8 mouse cellular contexts compared by ENCODE assay signal in genomic region chr11:60293683-60294629, GRCm38 (mm10). TPM values are rescaled to one million over a fixed set of nuclear protein-coding genes. Genes with fewer than 3 reads are reported as not detected.
A peak's percentile ranks its signal among the peaks of the same experiment; 100 is the strongest.
DNase-seq lines count a peak whose midpoint lies in the region; ATAC-seq and TF ChIP-seq lines count a peak whose summit lies in the region.

No protein-coding gene starts in this region.

- peak overlapping the region; percentile 92 for H3K27ac ChIP-seq in left cerebral cortex, adult 2 months
- peak overlapping the region; percentile 74 for H3K27ac ChIP-seq in embryonic facial prominence, embryonic 14.5 days (replicated peaks; ENCODE audit: low read depth, low read length)
- H3K27ac ChIP-seq in limb, embryonic 10.5 days = peak overlapping the region; percentile 88
- H3K27ac ChIP-seq in olfactory bulb, adult 2 months (ENCODE audit: insufficient read depth, low read depth, low read length) = peak overlapping the region; percentile 86

- H3K9me3 ChIP-seq in embryonic facial prominence, embryonic 14.5 days (ENCODE audit: control insufficient read depth, low read length) = no peaks in the 10 kb centered on the region
- no peaks in the 10 kb centered on the region for H3K9me3 ChIP-seq in limb, embryonic 10.5 days (replicated peaks)

- intact Hi-C loops in left cerebral cortex, adult 2 months (cut with DNase I) = loop anchor here (2.0 to 5.0 kb wide), 4 partner anchors 43 to 189 kb away; partner anchors contain the start of genes Drc3, Rai1 and Tom1l2

- no peaks in the 10 kb centered on the region for H3K27me3 ChIP-seq in embryonic facial prominence, embryonic 14.5 days (replicated peaks; ENCODE audit: control insufficient read depth, insufficient read depth, low read length)
- no peaks in the 10 kb centered on the region for H3K27me3 ChIP-seq in limb, embryonic 10.5 days (ENCODE audit: low read depth, poor library complexity, severe bottlenecking)

- peak in 1 of 2 experiments; percentile 31 for DNase-seq in left cerebral cortex, adult 2 months (ENCODE audit: extremely low spot score in 1 of 2, low spot score in 2 of 2)
- no peak for DNase-seq in left cerebral cortex, adult 8-10 months (ENCODE audit: low spot score in 2 of 2)
- peak; percentile 76 for DNase-seq in embryonic facial prominence, embryonic 14.5 days (ENCODE audit: low spot score)
- peak; percentile 45 for DNase-seq in limb, embryonic 10.5 days (ENCODE audit: low spot score)
- DNase-seq in B cell, adult 2 months = no peak
- DNase-seq in thymus, postnatal 0 days (ENCODE audit: low spot score) = no peak
- no peak for DNase-seq in frontal cortex, postnatal 25 days (ENCODE audit: low spot score in 2 of 2)

- TF ChIP-seq POLR2A in olfactory bulb, adult 2 months (IDR thresholded peaks at IDR 0.05; ENCODE audit: insufficient read depth, low read depth, low read length) = no peak

- H3K36me3 ChIP-seq in embryonic facial prominence, embryonic 14.5 days (ENCODE audit: control insufficient read depth, insufficient read depth, low read length) = no peaks in the 10 kb centered on the region
- no peaks in the 10 kb centered on the region for H3K36me3 ChIP-seq in limb, embryonic 10.5 days

- no peak overlapping the region for H3K4me3 ChIP-seq in left cerebral cortex, adult 2 months
- no peak overlapping the region for H3K4me3 ChIP-seq in embryonic facial prominence, embryonic 14.5 days (ENCODE audit: low read depth, low read length)
- 0 out of 2 replicates have a peak overlapping the region, but pooled peaks have one; percentile 6 for H3K4me3 ChIP-seq in limb, embryonic 10.5 days
- H3K4me3 ChIP-seq in olfactory bulb, adult 2 months (ENCODE audit: insufficient read depth, low read depth, low read length) = no peak overlapping the region

- TF ChIP-seq CTCF in left cerebral cortex, adult 2 months (IDR thresholded peaks at IDR 0.05) = no peak
- no peak for TF ChIP-seq CTCF in olfactory bulb, adult 2 months (IDR thresholded peaks at IDR 0.05; ENCODE audit: insufficient read depth, low read depth, low read length)

- H3K9ac ChIP-seq in embryonic facial prominence, embryonic 14.5 days (ENCODE audit: low read depth, low read length) = no peak overlapping the region

- no peak overlapping the region for H3K4me2 ChIP-seq in embryonic facial prominence, embryonic 14.5 days (ENCODE audit: low read depth, low read length)

- peak; percentile 80 for ATAC-seq in embryonic facial prominence, embryonic 14.5 days (ENCODE audit: low read depth)

- 35% methylated on average over 6 of the region's 6 CpGs for WGBS in embryonic facial prominence, embryonic 14.5 days
- WGBS in limb, embryonic 10.5 days = 80% methylated on average over 6 of the region's 6 CpGs
- 31% methylated on average over 6 of the region's 6 CpGs for WGBS in olfactory bulb, adult 2 months

- H3K4me1 ChIP-seq in embryonic facial prominence, embryonic 14.5 days (ENCODE audit: control insufficient read depth, insufficient read depth, low read length) = peaks cover 32% of the 10 kb centered on the region
- H3K4me1 ChIP-seq in limb, embryonic 10.5 days = peaks cover 40% of the 10 kb centered on the region
- peaks cover 25% of the 10 kb centered on the region for H3K4me1 ChIP-seq in olfactory bulb, adult 2 months (ENCODE audit: control insufficient read depth, insufficient read depth, low read length)

RNA-seq across cellular contexts. Expression of gene Tom1l2, which starts 58.7 kb away (rescaled TPM):
- 100 to 1,000 TPM; 216 to 221 TPM for total RNA-seq in left cerebral cortex, adult 2 months (2021)
- total RNA-seq in left cerebral cortex, adult 8-10 months (2022) = 100 to 1,000 TPM; 205 to 222 (median 215) TPM
- 21.8 and 23.4 TPM in 2 replicates for polyA plus RNA-seq in embryonic facial prominence, embryonic 14.5 days (2014; fragmentation: Nextera tagmentation; extraction: Ambion mirVana)
- polyA plus RNA-seq in limb, embryonic 10.5 days (2016; fragmentation: Nextera tagmentation; extraction: Ambion mirVana) = 12.6 and 18.9 TPM in 2 replicates
- 119 TPM in 1 of 2 replicates, not detected in the other for polyA plus RNA-seq in olfactory bulb, adult 2 months (2012; ENCODE audit: insufficient read depth, insufficient read length, low replicate concordance, missing spikeins)
- 12.7 and 17.6 TPM in 2 replicates for polyA plus RNA-seq in thymus, postnatal 0 days (2015; fragmentation: Nextera tagmentation; extraction: Ambion mirVana)

RNA-seq across cellular contexts. Expression of gene Drc3, which starts 59.2 kb away (rescaled TPM):
- 10 to 100 TPM; 11.7 to 12.5 TPM for total RNA-seq in left cerebral cortex, adult 2 months (2021)
- 10 to 100 TPM in 1 of 4 experiments, 1 to 10 TPM in 3; 8.6 to 12.8 (median 9.3) TPM for total RNA-seq in left cerebral cortex, adult 8-10 months (2022)
- 4.2 and 7.9 TPM in 2 replicates for polyA plus RNA-seq in embryonic facial prominence, embryonic 14.5 days (2014; fragmentation: Nextera tagmentation; extraction: Ambion mirVana)
- polyA plus RNA-seq in limb, embryonic 10.5 days (2016; fragmentation: Nextera tagmentation; extraction: Ambion mirVana) = 1.0 and 1.1 TPM in 2 replicates
- polyA plus RNA-seq in olfactory bulb, adult 2 months (2012; ENCODE audit: insufficient read depth, insufficient read length, low replicate concordance, missing spikeins) = not detected in 2 replicates
- polyA plus RNA-seq in thymus, postnatal 0 days (2015; fragmentation: Nextera tagmentation; extraction: Ambion mirVana) = 3.6 and 4.5 TPM in 2 replicates

Comparison
In these comparisons a context has a peak if more than half of its experiments do, and no peak if none do; other contexts are left out.
1. DNase-seq: peak in embryonic facial prominence, embryonic 14.5 days (single experiment) and limb, embryonic 10.5 days (single experiment); none in left cerebral cortex, adult 8-10 months (0 of 2), B cell, adult 2 months (0 of 2), thymus, postnatal 0 days (single experiment) and frontal cortex, postnatal 25 days (0 of 2).
2. Peak in every context shown above with its lines, with median percentiles within 50 percentile points of each other: H3K27ac ChIP-seq.